ENCODE assay signal across 30 mouse cellular contexts in genomic region chr2:91175490-91175889, GRCm38 (mm10). TPM values are rescaled to one million over a fixed set of nuclear protein-coding genes. Genes with fewer than 3 reads are reported as not detected.
"Had no signal": no experiment of that assay in that cellular context is flagged by ENCODE, and none has a peak within 500 bp of the region (broad histone marks: within the 10 kb centered on the region; RNA-seq: fewer than 3 reads in every experiment).

No protein-coding gene starts in this region.

- DNase-seq: cerebellum, adult 2 months; cerebellum, adult 8-10 months; cerebellum, adult 9-10 months; cerebellum, adult 9-11 months; cerebellum, postnatal 10 days; cerebellum, postnatal 14 days; cerebellum, postnatal 36 days; embryo, embryonic 11 days; forebrain, postnatal 0 days; gastrocnemius, adult 2 months; gastrocnemius, postnatal 10 days; gastrocnemius, postnatal 14 days; gastrocnemius, postnatal 25 days; gastrocnemius, postnatal 36 days; heart, adult 11 months; heart, adult 18-20 months; heart, adult 2 months had no signal

- H3K9me3 ChIP-seq: embryonic facial prominence, embryonic 10.5 days; embryonic facial prominence, embryonic 12.5 days; embryonic facial prominence, embryonic 13.5 days; embryonic facial prominence, embryonic 15.5 days; forebrain, embryonic 10.5 days; forebrain, embryonic 12.5 days; forebrain, embryonic 13.5 days; forebrain, embryonic 15.5 days had no signal

- ATAC-seq: forebrain, embryonic 13.5 days; forebrain, embryonic 14.5 days; forebrain, embryonic 15.5 days; forebrain, embryonic 16.5 days; forebrain, postnatal 0 days had no signal

- H3K27ac ChIP-seq: embryonic facial prominence, embryonic 10.5 days; embryonic facial prominence, embryonic 12.5 days; embryonic facial prominence, embryonic 13.5 days; embryonic facial prominence, embryonic 15.5 days; forebrain, embryonic 10.5 days; forebrain, embryonic 12.5 days; forebrain, embryonic 13.5 days; forebrain, embryonic 15.5 days; gastrocnemius, adult 2 months; heart, adult 2 months had no signal

- H3K27me3 ChIP-seq: embryonic facial prominence, embryonic 12.5 days; embryonic facial prominence, embryonic 13.5 days; embryonic facial prominence, embryonic 15.5 days; forebrain, embryonic 12.5 days; forebrain, embryonic 13.5 days; forebrain, embryonic 15.5 days had no signal

- H3K4me3 ChIP-seq: embryonic facial prominence, embryonic 10.5 days; embryonic facial prominence, embryonic 12.5 days; embryonic facial prominence, embryonic 13.5 days; embryonic facial prominence, embryonic 15.5 days; erythroblast, embryonic 14.5 days; forebrain, embryonic 10.5 days; forebrain, embryonic 12.5 days; forebrain, embryonic 13.5 days; forebrain, embryonic 15.5 days; gastrocnemius, adult 2 months; heart, adult 2 months had no signal

- H3K4me2 ChIP-seq: embryonic facial prominence, embryonic 12.5 days; embryonic facial prominence, embryonic 13.5 days; embryonic facial prominence, embryonic 15.5 days; forebrain, embryonic 12.5 days; forebrain, embryonic 13.5 days; forebrain, embryonic 15.5 days had no signal

- H3K4me1 ChIP-seq: embryonic facial prominence, embryonic 10.5 days; embryonic facial prominence, embryonic 12.5 days; embryonic facial prominence, embryonic 15.5 days had no signal

- H3K9ac ChIP-seq: embryonic facial prominence, embryonic 12.5 days; embryonic facial prominence, embryonic 13.5 days; embryonic facial prominence, embryonic 15.5 days; forebrain, embryonic 12.5 days; forebrain, embryonic 13.5 days; forebrain, embryonic 15.5 days; forebrain, postnatal 0 days had no signal

RNA-seq across cellular contexts. Expression of gene Mybpc3, which starts 57.5 kb away (rescaled TPM):
- total RNA-seq: gastrocnemius, adult 18-20 months; gastrocnemius, postnatal 25 days; gastrocnemius, postnatal 36 days had no signal
- polyA plus RNA-seq: erythroblast, embryonic 14.5 days; forebrain, embryonic 10.5 days; forebrain, embryonic 11.5 days; forebrain, embryonic 13.5 days; forebrain, embryonic 14.5 days; forebrain, embryonic 15.5 days; forebrain, embryonic 16.5 days had no signal
